Mouse (Mus musculus) kidney, adult 8-10 months (tissue): Measurements from ENCODE around the gene Gja5.

Experiments
- DNase-seq, 2 experiments: peaks; one replicate each; pipeline ENCODE4 v3.0.0; 2022

Gja5 gene

DNA sequence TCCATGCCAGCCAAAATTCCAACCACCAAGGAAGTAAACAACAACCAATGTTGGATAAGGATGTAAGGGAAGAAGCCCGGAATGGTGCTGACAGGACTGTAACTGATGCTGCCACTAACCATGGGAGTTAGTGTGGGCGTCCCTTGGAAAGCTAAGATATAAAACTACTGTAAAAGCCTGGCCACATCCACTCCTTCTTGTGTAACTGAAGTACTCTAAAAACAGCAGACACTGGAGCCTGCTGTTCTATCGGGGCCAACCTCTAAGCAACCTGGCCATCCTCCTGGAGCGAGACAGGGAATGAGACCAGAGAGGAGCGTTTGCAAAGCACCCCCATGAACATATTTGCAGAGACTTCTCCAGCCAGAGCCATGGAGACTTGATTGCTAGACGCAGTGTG lies 213.0 kb downstream of the Gja5 start:
- no peak for DNase-seq

DNA sequence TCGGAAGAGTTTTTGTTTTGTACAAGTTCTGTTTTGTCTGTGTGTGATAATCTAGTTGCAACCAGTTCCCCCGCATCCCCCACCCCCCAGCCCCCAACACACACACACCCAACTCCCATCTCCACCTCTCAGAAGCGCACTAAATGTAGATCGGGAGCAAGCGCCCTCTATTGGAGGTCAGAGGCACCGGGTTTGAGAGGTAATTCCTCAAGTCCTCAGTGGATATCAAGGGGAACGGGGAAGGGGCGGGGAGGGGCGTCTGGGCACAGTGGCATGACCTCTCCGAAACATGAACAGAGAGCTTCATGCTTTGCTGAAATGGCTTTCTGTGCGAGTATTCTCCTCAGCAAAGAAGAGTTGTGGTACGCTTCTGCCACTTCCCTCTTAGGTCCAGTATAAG lies 213.8 kb downstream of the Gja5 start:
- DNase-seq, result no peak

GRCm38 (mm10) chr3:97124193-97124592 lies 219.7 kb downstream of the Gja5 start:
- DNase-seq, result no peak
